Mouse (Mus musculus) c-Kit-positive CD71-positive TER-119-positive erythroid progenitor cells, embryonic 14.5 days (primary cell): Measurements from ENCODE around the gene Phf6.
"Not testable (repeated sequence)": the region's sequence is repeated elsewhere in the genome, so short reads cannot be mapped to it uniquely, and the experiment has no call there.

Experiments used
- DNase-seq: peaks from one replicate; pipeline ENCODE4 v3.0.0-alpha.2; 2013; ENCODE audit warnings: low spot score

Gene Phf6

GRCm38 (mm10) chrX:52911587-52912371 is at the start of gene Phf6:
Phf6 (plus strand) TSS chrX:52912266.
- peak; percentile 81 for DNase-seq

- DNase-seq = peak; percentile 3
These were observed 47.9 kb upstream of the Phf6 start for GRCm38 (mm10) chrX:52864126-52864525.

DNA sequence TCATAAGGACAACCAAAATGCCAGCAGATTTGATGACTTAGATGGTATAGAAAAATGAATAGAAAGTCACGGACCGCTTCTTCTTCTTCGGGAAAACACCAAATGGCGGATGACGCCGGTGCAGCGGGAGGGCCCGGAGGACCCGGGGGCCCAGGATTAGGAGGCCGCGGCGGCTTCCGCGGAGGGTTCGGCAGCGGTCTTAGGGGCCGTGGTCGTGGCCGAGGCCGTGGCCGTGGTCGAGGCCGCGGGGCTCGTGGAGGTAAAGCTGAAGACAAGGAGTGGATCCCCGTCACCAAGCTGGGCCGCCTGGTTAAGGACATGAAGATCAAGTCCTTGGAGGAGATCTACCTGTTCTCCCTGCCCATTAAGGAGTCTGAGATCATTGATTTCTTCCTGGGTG is 13.6 kb upstream of the Phf6 start:
- not testable (repeated sequence) for DNase-seq

- no peak for DNase-seq
These were observed 284 bp downstream of the Phf6 start for GRCm38 (mm10) chrX:52912372-52912728.

GRCm38 (mm10) chrX:52912826-52913701 is 998 bp downstream of the Phf6 start:
- DNase-seq = peak; percentile 17

DNA sequence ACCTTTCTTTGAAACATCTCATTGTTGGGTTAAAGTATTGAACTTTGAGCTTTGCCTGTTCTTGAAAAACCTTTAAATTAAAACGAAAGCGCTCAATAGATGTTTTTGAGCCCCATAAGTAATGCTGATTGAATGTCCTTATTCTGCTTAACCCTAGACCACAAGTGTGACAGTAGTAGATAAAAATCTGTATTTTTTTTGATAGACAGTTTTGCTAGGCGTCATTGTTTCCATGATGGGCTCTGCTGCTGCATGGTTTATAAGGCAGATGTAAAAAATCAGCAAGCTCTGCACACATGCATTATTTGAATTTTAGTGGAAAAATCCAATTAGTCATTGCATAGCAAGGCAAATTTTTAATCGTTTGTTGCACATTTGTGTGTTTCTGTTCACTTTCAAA is 1.8 kb downstream of the Phf6 start:
- DNase-seq = no peak

DNA sequence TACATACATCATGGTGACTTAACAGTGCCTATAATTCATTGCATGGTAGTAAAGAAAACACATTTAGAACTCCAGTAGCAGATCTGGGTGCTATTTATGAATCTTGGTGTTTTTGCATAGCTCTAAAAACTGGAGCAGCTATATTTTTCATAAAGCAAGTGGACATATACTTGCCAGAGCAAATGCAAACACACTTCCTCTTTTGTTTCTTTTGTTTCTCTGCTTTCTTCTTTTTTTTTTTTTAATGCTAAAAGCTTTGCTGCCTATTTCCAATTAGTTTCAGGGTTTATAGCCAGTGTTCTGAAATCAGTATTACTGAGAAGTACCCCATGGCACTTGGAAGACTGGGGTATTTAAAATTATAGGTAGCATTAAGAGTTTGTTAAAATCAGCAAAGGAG is 2.6 kb downstream of the Phf6 start:
- DNase-seq = no peak

- no peak for DNase-seq
These were observed 4.5 kb downstream of the Phf6 start for GRCm38 (mm10) chrX:52916516-52916915.

DNA sequence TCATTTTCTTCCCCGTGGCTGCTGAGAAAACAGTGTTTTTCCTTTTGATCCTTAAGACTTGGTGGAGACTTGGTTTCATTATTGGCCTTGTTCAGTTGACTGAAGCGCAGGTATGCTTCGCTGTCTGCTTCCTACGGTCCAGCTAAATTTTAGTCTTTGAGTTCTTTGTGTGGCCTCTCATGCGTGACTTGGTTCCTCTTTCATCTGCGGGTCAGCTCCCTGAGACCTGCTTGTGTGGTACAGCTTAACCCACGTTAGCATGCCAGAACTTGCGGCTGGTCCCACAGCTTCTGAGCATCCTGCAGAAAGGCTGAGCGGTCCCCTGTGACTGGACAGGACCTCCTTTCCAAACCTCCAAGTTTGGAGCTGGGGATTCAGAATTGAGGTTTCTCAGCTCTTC is 14.7 kb downstream of the Phf6 start:
- no peak for DNase-seq

GRCm38 (mm10) chrX:52928883-52929282 is 16.8 kb downstream of the Phf6 start:
- DNase-seq = peak; percentile 51

- no peak for DNase-seq
These were observed 17.7 kb downstream of the Phf6 start for GRCm38 (mm10) chrX:52929779-52930178.

DNA sequence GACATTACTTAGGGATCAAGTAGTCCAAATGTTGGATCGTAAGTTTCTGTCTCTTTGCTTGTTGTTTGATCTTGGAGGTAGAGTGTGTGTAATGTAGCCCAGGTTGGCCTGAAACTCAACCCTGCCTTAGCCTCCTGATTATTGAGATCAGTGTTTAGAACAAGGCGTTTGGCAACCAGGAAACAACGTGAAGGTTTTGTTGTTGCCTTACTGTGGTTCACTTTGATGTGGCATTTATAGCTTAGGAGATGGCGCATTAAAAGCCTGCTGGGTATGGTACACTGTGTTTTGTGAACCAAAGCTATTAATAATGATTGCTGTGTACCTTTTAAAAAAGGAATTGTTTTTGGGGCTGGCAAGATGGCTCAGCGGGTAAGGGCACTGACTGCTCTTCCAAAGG is 18.1 kb downstream of the Phf6 start:
- no peak for DNase-seq

GRCm38 (mm10) chrX:52932161-52932560 is 20.1 kb downstream of the Phf6 start:
- no peak for DNase-seq

GRCm38 (mm10) chrX:52934496-52934895 is 22.4 kb downstream of the Phf6 start:
- no peak for DNase-seq

GRCm38 (mm10) chrX:52945509-52945908 is 33.4 kb downstream of the Phf6 start:
- DNase-seq = no peak

GRCm38 (mm10) chrX:52949713-52950112 is 37.6 kb downstream of the Phf6 start:
- no peak for DNase-seq

DNA sequence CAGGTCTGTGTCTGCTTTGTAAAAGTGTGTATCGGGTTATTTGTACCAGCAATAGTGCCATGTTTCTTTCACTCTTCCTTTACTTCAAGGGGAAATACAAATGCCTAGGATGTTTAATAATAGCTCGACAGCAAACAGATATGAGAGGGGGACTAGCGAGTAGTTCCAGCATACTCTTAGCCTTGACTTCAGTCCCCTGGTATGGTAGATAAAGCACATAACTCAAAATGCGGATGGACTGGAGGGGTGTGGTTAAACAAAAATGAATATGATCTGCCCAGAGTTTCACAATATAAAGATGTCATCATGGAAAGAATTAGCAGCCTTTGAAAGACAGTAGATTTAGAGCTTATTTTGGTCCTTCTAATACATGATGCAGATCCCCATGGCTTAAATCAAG is 44.9 kb downstream of the Phf6 start:
- no peak for DNase-seq

DNA sequence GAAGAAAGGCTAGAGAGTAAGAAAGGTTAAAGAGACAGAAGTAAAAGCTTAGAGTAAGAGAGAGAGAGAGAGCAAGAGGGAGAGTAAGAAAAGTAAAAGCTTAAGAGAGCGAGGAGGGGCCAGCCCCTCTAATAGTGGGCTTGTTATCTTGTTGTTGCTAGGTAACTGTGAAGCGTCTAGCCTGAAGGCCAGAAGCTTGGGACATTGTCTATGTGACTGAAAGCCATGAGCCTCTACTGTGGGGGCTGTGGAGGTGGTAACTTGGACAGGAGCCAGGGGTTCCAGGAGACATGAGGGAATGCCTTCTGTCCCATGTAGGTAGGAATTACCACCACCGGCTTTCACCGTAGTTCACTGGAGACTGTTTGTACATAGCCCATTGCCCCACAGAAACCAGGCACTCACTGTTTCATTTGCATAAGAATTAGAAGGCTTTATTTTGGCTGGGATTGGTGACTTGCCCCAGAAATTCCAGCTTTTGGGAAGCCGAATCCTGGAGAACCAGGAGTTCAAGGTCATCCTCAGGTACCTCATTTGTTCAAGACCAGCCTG is 49.6 kb downstream of the Phf6 start:
- no peak for DNase-seq

DNA sequence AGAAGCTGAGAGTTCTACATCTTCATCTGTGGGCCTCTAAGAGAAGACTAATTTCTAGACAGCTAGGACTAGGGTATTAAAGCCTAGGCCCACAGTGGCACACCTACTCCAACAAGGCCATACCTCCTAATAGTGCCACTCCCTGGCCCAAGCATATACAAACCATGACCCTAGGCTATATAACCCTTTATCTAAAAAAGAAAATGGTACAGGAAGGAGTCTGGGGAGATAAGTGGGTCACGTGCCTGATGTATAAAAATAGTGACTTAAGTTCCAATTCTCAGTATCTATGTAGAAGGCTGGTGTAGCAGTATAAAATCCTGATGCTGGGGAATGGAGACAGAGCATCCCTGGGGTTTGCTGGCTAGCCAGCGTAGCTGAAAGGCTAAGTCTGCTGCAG is 53.1 kb downstream of the Phf6 start:
- no peak for DNase-seq

GRCm38 (mm10) chrX:52971211-52972006 is 59.3 kb downstream of the Phf6 start:
- DNase-seq = peak; percentile 80

DNA sequence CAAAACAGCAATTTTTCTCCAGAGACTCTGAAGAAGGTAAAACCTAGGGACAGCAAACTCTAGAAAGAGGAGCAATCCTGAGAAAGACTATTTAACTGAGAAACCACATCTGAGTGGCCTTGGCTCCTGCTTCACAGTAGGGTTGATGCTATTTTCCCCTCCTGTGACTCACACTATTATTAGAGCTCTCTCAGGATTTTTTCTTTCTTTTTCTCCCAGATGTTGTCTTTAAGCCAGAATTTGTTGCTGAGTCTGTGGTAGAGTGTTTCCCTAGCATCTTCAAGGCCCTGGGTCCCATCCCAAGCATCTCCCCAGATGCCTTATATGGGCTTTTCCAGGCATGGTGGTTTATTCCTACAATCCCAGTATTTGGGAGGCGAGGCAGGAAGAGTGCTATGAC is 60.1 kb downstream of the Phf6 start:
- no peak for DNase-seq

DNA sequence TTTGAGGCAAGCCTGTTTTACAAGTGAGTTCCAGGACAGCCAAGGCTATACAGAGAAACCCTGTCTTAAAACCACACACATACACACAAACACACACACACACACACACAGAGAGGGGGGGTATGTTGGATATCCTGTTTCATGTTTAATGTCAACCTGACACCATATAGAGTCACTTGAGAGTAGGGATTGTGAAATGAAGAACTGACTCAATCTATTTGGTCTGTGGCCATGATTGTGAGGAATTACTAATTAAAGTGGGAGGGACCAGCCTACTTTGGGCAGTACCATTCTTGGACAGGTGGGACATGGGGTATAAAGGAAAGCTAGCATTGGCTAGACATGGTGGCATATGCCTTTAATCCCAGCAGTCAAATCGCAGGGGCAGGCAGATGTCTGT is 60.6 kb downstream of the Phf6 start:
- DNase-seq = no peak
